Comparison of ENCODE assay signal across 6 mouse cellular contexts in genomic region chr4:56150716-56151115, GRCm38 (mm10).
"Had no signal": no experiment of that assay in that cellular context is flagged by ENCODE, and none has a peak within 500 bp of the region (broad histone marks: within the 10 kb centered on the region; RNA-seq: fewer than 3 reads in every experiment).

No protein-coding gene starts in this region.

- DNase-seq: kidney, postnatal 4 days; left cerebral cortex, postnatal 4 days; lung, adult 18-20 months; retina, postnatal 1 day; right cerebral cortex, postnatal 4 days; thymus, postnatal 36 days had no signal
